ENCODE assay signal across 9 mouse cellular contexts in genomic region chr6:54815428-54816130, GRCm38 (mm10). TPM values are rescaled to one million over a fixed set of nuclear protein-coding genes. Genes with fewer than 3 reads are reported as not detected.
DNase-seq lines count a peak whose midpoint lies in the region; ATAC-seq lines count a peak whose summit lies in the region.
"Had no signal": no experiment of that assay in that cellular context is flagged by ENCODE, and none has a peak within 500 bp of the region (broad histone marks: within the 10 kb centered on the region; RNA-seq: fewer than 3 reads in every experiment).

No protein-coding gene starts in this region.

- WGBS in hindbrain, embryonic 15.5 days, result 84% methylated on average over 9 of the region's 9 CpGs
- WGBS in midbrain, embryonic 15.5 days, result 81% methylated on average over 9 of the region's 9 CpGs

- ATAC-seq in hindbrain, embryonic 15.5 days (ENCODE audit: low FRiP score, low read depth), result no peak
- ATAC-seq in midbrain, embryonic 15.5 days (replicated peaks), result no peak

- H3K27me3 ChIP-seq in hindbrain, embryonic 15.5 days, result no peaks in the 10 kb centered on the region
- no peaks in the 10 kb centered on the region for H3K27me3 ChIP-seq in midbrain, embryonic 15.5 days (replicated peaks)
- H3K27me3 ChIP-seq: embryonic facial prominence, embryonic 12.5 days had no signal

- intact Hi-C loops in gastrocnemius, postnatal 14 days (cut with DNase I; ENCODE audit: low total_unique reads), result no loop called here

- H3K27ac ChIP-seq in hindbrain, embryonic 15.5 days (replicated peaks), result no peak overlapping the region
- H3K27ac ChIP-seq in midbrain, embryonic 15.5 days, result 0 out of 2 replicates have a peak overlapping the region, but pooled peaks have one; percentile 10

- H3K4me3 ChIP-seq in hindbrain, embryonic 15.5 days, result no peak overlapping the region
- H3K4me3 ChIP-seq in midbrain, embryonic 15.5 days, result no peak overlapping the region

- peak; percentile 33 for DNase-seq in kidney, adult 9 months
- no peak for DNase-seq in kidney, postnatal 4 days
- DNase-seq in ZHBTc4 (ENCODE audit: low read depth, low spot score), result peak; percentile 20
- no peak for DNase-seq in adrenal gland, postnatal 25 days
- DNase-seq in spleen, postnatal 10 days (ENCODE audit: low spot score in 2 of 2), result no peak
- DNase-seq in gastrocnemius, postnatal 14 days, result no peak

- H3K4me2 ChIP-seq in hindbrain, embryonic 15.5 days, result peak overlapping the region; percentile 65
- H3K4me2 ChIP-seq in midbrain, embryonic 15.5 days, result peak overlapping the region; percentile 62

- H3K9ac ChIP-seq in hindbrain, embryonic 15.5 days, result no peak overlapping the region
- H3K9ac ChIP-seq in midbrain, embryonic 15.5 days, result no peak overlapping the region

- no peaks in the 10 kb centered on the region for H3K36me3 ChIP-seq in hindbrain, embryonic 15.5 days
- no peaks in the 10 kb centered on the region for H3K36me3 ChIP-seq in midbrain, embryonic 15.5 days (replicated peaks)
- H3K36me3 ChIP-seq: embryonic facial prominence, embryonic 12.5 days had no signal

- H3K9me3 ChIP-seq in hindbrain, embryonic 15.5 days, result no peaks in the 10 kb centered on the region
- no peaks in the 10 kb centered on the region for H3K9me3 ChIP-seq in midbrain, embryonic 15.5 days
- H3K9me3 ChIP-seq: embryonic facial prominence, embryonic 12.5 days had no signal

- H3K4me1 ChIP-seq in hindbrain, embryonic 15.5 days (replicated peaks), result peaks cover 44% of the 10 kb centered on the region
- peaks cover 28% of the 10 kb centered on the region for H3K4me1 ChIP-seq in midbrain, embryonic 15.5 days

RNA-seq across cellular contexts. Expression of gene Znrf2, which starts 1.1 kb away (rescaled TPM):
- polyA plus RNA-seq in hindbrain, embryonic 15.5 days (2015; fragmentation: Nextera tagmentation; extraction: Ambion mirVana), result 4.7 and 5.5 TPM in 2 replicates
- 6.3 and 6.6 TPM in 2 replicates for polyA plus RNA-seq in midbrain, embryonic 15.5 days (2015; fragmentation: Nextera tagmentation; extraction: Ambion mirVana)
- total RNA-seq in adrenal gland, postnatal 25 days (2021), result 38.4 and 46.1 TPM in 2 replicates
- total RNA-seq in gastrocnemius, postnatal 14 days (2021), result 1 to 10 TPM; 8.1 to 9.6 TPM

Comparison
In these comparisons a context has a peak if more than half of its experiments do, and no peak if none do; other contexts are left out.
1. DNase-seq: peak in kidney, adult 9 months (single experiment) and ZHBTc4 (single experiment); none in kidney, postnatal 4 days (0 of 2), adrenal gland, postnatal 25 days (single experiment), spleen, postnatal 10 days (0 of 2) and gastrocnemius, postnatal 14 days (single experiment).